In the genomic region with DNA sequence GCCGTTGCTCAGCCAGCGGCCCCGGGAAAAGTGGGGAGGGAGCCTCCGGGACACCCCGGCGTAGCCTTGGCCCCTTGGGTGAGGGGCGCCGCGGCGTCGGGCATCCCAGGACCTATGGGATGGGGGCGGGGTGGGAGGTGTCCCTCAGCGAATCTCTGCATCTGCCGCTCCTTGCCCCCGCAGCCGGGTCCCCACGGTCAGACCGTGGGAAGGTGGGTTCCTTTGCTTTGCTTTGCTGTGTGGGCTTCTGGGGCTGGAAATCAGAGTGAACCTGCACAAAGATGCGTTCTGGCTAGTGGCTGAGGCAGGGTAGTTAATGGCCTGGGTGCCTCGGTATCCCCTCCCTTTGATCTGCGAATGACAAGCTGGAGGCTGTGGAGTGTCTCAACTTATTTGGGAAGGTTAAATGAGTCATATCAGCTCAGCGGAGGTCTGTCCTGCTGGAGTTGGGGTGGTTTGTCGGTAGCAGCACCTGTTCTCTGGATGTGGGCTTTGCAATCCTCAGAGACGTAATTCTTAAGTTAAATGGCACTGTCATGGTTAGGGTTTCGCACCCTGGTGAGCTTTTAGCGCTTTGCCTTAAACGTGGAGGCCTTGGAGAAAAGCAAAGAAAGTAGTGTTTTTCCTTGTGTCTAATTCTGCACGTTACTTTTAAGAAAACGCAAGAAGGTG, we compare ENCODE assay signal across 8 mouse cellular contexts. TPM values are rescaled to one million over a fixed set of nuclear protein-coding genes. Genes with fewer than 3 reads are reported as not detected.
DNase-seq lines count a peak whose midpoint lies in the region; ATAC-seq lines count a peak whose summit lies in the region.

No protein-coding gene starts in this region.

- H3K4me3 ChIP-seq in midbrain, embryonic 13.5 days (replicated peaks), result peak overlapping the region; percentile 93

- no peaks in the 10 kb centered on the region for H3K36me3 ChIP-seq in midbrain, embryonic 13.5 days

- peak overlapping the region; percentile 98 for H3K27ac ChIP-seq in midbrain, embryonic 13.5 days

- peaks cover 15% of the 10 kb centered on the region for H3K4me1 ChIP-seq in midbrain, embryonic 13.5 days (replicated peaks)

- no peak for ATAC-seq in midbrain, embryonic 13.5 days

- H3K9ac ChIP-seq in midbrain, embryonic 13.5 days (replicated peaks), result peak overlapping the region; percentile 95

- WGBS in midbrain, embryonic 13.5 days, result under 1% methylated on average over 21 of the region's 29 CpGs

- peak overlapping the region; percentile 77 for H3K4me2 ChIP-seq in midbrain, embryonic 13.5 days (replicated peaks)

- H3K9me3 ChIP-seq in midbrain, embryonic 13.5 days, result no peaks in the 10 kb centered on the region

- peak; percentile 61 for DNase-seq in embryo, embryonic 10.5 days (ENCODE audit: low spot score)
- no peak for DNase-seq in embryo, embryonic 9.5 days (ENCODE audit: extremely low spot score)
- DNase-seq in urinary bladder, postnatal 10 days (ENCODE audit: low spot score), result peak; percentile 11
- DNase-seq in urinary bladder, postnatal 4 days (ENCODE audit: low spot score in 2 of 2), result no peak
- DNase-seq in forelimb bud, embryonic 11.5 days (ENCODE audit: low read depth, low spot score), result peak; percentile 17
- peak; percentile 25 to 42 for DNase-seq in layer of hippocampus, adult 8-10 months (ENCODE audit: low spot score in 2 of 2)
- DNase-seq in right cerebral cortex, postnatal 10 days (ENCODE audit: low spot score in 2 of 2), result no peak

- no peaks in the 10 kb centered on the region for H3K27me3 ChIP-seq in midbrain, embryonic 13.5 days

RNA-seq across cellular contexts. Expression of a gene that starts 1.6 kb away (rescaled TPM):
- 10 to 100 TPM; 63.6 to 85.5 (median 73.3) TPM for total RNA-seq in layer of hippocampus, adult 8-10 months (2022)
- 48.6 and 51.1 TPM in 2 replicates for polyA plus RNA-seq in midbrain, embryonic 13.5 days (2015; fragmentation: Nextera tagmentation; extraction: Ambion mirVana)

Comparison
In these comparisons a context has a peak if more than half of its experiments do, and no peak if none do; other contexts are left out.
1. DNase-seq: peak in embryo, embryonic 10.5 days (single experiment), urinary bladder, postnatal 10 days (single experiment), forelimb bud, embryonic 11.5 days (single experiment) and layer of hippocampus, adult 8-10 months (2 of 2); none in embryo, embryonic 9.5 days (single experiment), urinary bladder, postnatal 4 days (0 of 2) and right cerebral cortex, postnatal 10 days (0 of 2).